In the genomic region with DNA sequence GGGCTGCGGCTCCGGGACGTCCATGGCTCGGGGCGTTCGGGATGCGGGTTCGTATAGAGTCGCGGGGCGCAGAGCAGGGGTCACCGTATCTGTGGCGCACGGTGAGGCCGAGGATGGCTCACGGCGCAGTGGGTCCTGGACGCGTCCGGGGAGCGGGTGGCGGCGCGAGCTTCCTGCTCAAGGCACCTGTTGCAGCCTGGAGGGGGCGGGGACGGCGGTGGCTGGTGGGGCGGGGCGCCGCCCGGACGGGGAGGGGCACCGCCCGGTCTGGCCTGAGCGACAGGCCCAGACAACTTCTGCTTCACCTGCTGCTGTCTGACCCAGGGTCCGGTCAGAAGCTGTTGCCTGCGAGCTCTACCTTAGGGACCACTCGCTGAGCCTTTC, we compare ENCODE assay signal across 8 mouse cellular contexts. TPM values are rescaled to one million over a fixed set of nuclear protein-coding genes. Genes with fewer than 3 reads are reported as not detected.
A peak's percentile ranks its signal among the peaks of the same experiment; 100 is the strongest.
DNase-seq lines count a peak whose midpoint lies in the region; ATAC-seq and TF ChIP-seq lines count a peak whose summit lies in the region.

No protein-coding gene starts in this region.

- DNase-seq in kidney, postnatal 0 days (ENCODE audit: low spot score): no peak
- peak; percentile 56 for DNase-seq in lung, postnatal 25 days (ENCODE audit: low spot score)
- peak; percentile 26 to 79 for DNase-seq in spleen, postnatal 10 days (ENCODE audit: low spot score in 2 of 2)
- no peak for DNase-seq in left cerebral cortex, postnatal 4 days
- DNase-seq in cerebellum, adult 11-12 months: no peak

- intact Hi-C loops in left cerebral cortex, postnatal 4 days (cut with DNase I): no loop called here

- under 1% methylated on average over 37 of the region's 38 CpGs for WGBS in bone marrow, adult 2 months
- 1% methylated on average over 29 of the region's 38 CpGs for WGBS in heart, embryonic 13.5 days
- WGBS in kidney, postnatal 0 days: under 1% methylated on average over 35 of the region's 38 CpGs

- ATAC-seq in heart, embryonic 13.5 days (ENCODE audit: extremely low read depth, insufficient number of reproducible peaks, low FRiP score, low TSS enrichment): peak; percentile 59
- ATAC-seq in kidney, postnatal 0 days (replicated peaks; ENCODE audit: low FRiP score, low read depth): peak; percentile 85

- H3K27me3 ChIP-seq in ES-Bruce4 (ENCODE audit: control insufficient read depth, insufficient read depth, low read length, poor library complexity, severe bottlenecking): no peaks in the 10 kb centered on the region
- H3K27me3 ChIP-seq in heart, embryonic 13.5 days (replicated peaks): peaks cover 34% of the 10 kb centered on the region
- H3K27me3 ChIP-seq in kidney, postnatal 0 days (ENCODE audit: insufficient read depth, low read length): no peaks in the 10 kb centered on the region

- H3K27ac ChIP-seq in ES-Bruce4 (ENCODE audit: insufficient read depth, low read length): peak overlapping the region; percentile 82
- peak overlapping the region; percentile 57 for H3K27ac ChIP-seq in bone marrow, adult 2 months (ENCODE audit: control insufficient read depth, insufficient read depth, low read depth, low read length, poor library complexity)
- H3K27ac ChIP-seq in heart, embryonic 13.5 days (replicated peaks): peak overlapping the region; percentile 94
- H3K27ac ChIP-seq in kidney, postnatal 0 days: 0 out of 2 replicates have a peak overlapping the region, but pooled peaks have one; percentile 19

- H3K36me3 ChIP-seq in ES-Bruce4 (ENCODE audit: control insufficient read depth, insufficient read depth, low read length, poor library complexity, severe bottlenecking): no peaks in the 10 kb centered on the region
- H3K36me3 ChIP-seq in heart, embryonic 13.5 days: no peaks in the 10 kb centered on the region
- no peaks in the 10 kb centered on the region for H3K36me3 ChIP-seq in kidney, postnatal 0 days (ENCODE audit: insufficient read depth, low read length)

- TF ChIP-seq CTCF in ES-Bruce4 (IDR thresholded peaks at IDR 0.05; ENCODE audit: low read depth, low read length): no peak
- TF ChIP-seq CTCF in bone marrow, adult 2 months (IDR thresholded peaks at IDR 0.05; ENCODE audit: control insufficient read depth, insufficient read depth, low read length): no peak
- no peak for TF ChIP-seq CTCF in kidney, postnatal 0 days (IDR thresholded peaks at IDR 0.05; ENCODE audit: low read depth)

- H3K4me2 ChIP-seq in heart, embryonic 13.5 days: peak overlapping the region; percentile 75
- peak overlapping the region; percentile 76 for H3K4me2 ChIP-seq in kidney, postnatal 0 days (ENCODE audit: low read length)

- peak overlapping the region; percentile 92 for H3K4me3 ChIP-seq in ES-Bruce4 (ENCODE audit: low read depth, low read length)
- H3K4me3 ChIP-seq in bone marrow, adult 2 months (replicated peaks; ENCODE audit: control insufficient read depth, low read depth, low read length): peak overlapping the region; percentile 64
- H3K4me3 ChIP-seq in heart, embryonic 13.5 days: peak overlapping the region; percentile 74
- H3K4me3 ChIP-seq in kidney, postnatal 0 days (replicated peaks; ENCODE audit: low read depth, low read length): peak overlapping the region; percentile 44

- peak overlapping the region; percentile 76 for H3K9ac ChIP-seq in ES-Bruce4 (ENCODE audit: low read depth, poor library complexity, severe bottlenecking)
- H3K9ac ChIP-seq in heart, embryonic 13.5 days: peak overlapping the region; percentile 85
- peak overlapping the region; percentile 62 for H3K9ac ChIP-seq in kidney, postnatal 0 days (ENCODE audit: low read depth, low read length)

- no peaks in the 10 kb centered on the region for H3K9me3 ChIP-seq in ES-Bruce4 (replicated peaks; ENCODE audit: control insufficient read depth, insufficient read depth, low read length, poor library complexity, severe bottlenecking)
- H3K9me3 ChIP-seq in heart, embryonic 13.5 days: no peaks in the 10 kb centered on the region
- H3K9me3 ChIP-seq in kidney, postnatal 0 days (replicated peaks; ENCODE audit: low read length): no peaks in the 10 kb centered on the region

- TF ChIP-seq EP300 in ES-Bruce4 (IDR thresholded peaks at IDR 0.05; ENCODE audit: insufficient read depth, low read depth, low read length): peak; percentile 62; the same call in 1 of the 2 replicates

- H3K4me1 ChIP-seq in ES-Bruce4 (ENCODE audit: control insufficient read depth, insufficient read depth, low read length): peaks cover 5% of the 10 kb centered on the region
- peaks cover 2% of the 10 kb centered on the region; the same call in 1 of the 2 replicates for H3K4me1 ChIP-seq in bone marrow, adult 2 months (ENCODE audit: control insufficient read depth, insufficient read depth, low read length)
- peaks cover 62% of the 10 kb centered on the region for H3K4me1 ChIP-seq in heart, embryonic 13.5 days
- peaks cover 15% of the 10 kb centered on the region; the same call in 1 of the 2 replicates for H3K4me1 ChIP-seq in kidney, postnatal 0 days (replicated peaks; ENCODE audit: insufficient read depth, low read length)

- peak; percentile 56 for TF ChIP-seq POLR2A in ES-Bruce4 (IDR thresholded peaks at IDR 0.05; ENCODE audit: insufficient read depth, low read length)
- TF ChIP-seq POLR2A in bone marrow, adult 2 months (IDR thresholded peaks at IDR 0.05; ENCODE audit: borderline replicate concordance, control insufficient read depth, low read depth, low read length): peak; percentile 29; the same call in 1 of the 2 replicates

RNA-seq across cellular contexts. Expression of a gene that starts 11.3 kb away (rescaled TPM):
- polyA plus RNA-seq in ES-Bruce4 (2011; ENCODE audit: insufficient read depth, insufficient read length, low read depth, missing spikeins): 7.8 and 8.7 TPM in 2 replicates
- 1.5 and 1.6 TPM in 2 replicates for polyA plus RNA-seq in bone marrow, adult 2 months (2011; ENCODE audit: insufficient read depth, insufficient read length, low replicate concordance, missing spikeins)
- polyA plus RNA-seq in heart, embryonic 13.5 days (2015; fragmentation: Nextera tagmentation; extraction: Ambion mirVana): 9.3 and 10.1 TPM in 2 replicates
- 2.0 TPM in 2 replicates for polyA plus RNA-seq in kidney, postnatal 0 days (2015; fragmentation: Nextera tagmentation; extraction: Ambion mirVana)
- 1 to 10 TPM; 6.0 to 6.2 TPM for total RNA-seq in left cerebral cortex, postnatal 4 days (2021)

Comparison
In these comparisons a context has a peak if more than half of its experiments do, and no peak if none do; other contexts are left out.
1. H3K27ac ChIP-seq: peak in every context shown above with its lines; median percentile 94 in heart, embryonic 13.5 days; 82 in ES-Bruce4; 57 in bone marrow, adult 2 months; 19 in kidney, postnatal 0 days.
2. DNase-seq: peak in lung, postnatal 25 days (single experiment) and spleen, postnatal 10 days (2 of 2); none in kidney, postnatal 0 days (single experiment), left cerebral cortex, postnatal 4 days (single experiment) and cerebellum, adult 11-12 months (single experiment).
3. Peak in every context shown above with its lines, with median percentiles within 50 percentile points of each other: H3K4me3 ChIP-seq and H3K9ac ChIP-seq.